Comparison of ENCODE assay signal across 8 mouse cellular contexts in the genomic region with DNA sequence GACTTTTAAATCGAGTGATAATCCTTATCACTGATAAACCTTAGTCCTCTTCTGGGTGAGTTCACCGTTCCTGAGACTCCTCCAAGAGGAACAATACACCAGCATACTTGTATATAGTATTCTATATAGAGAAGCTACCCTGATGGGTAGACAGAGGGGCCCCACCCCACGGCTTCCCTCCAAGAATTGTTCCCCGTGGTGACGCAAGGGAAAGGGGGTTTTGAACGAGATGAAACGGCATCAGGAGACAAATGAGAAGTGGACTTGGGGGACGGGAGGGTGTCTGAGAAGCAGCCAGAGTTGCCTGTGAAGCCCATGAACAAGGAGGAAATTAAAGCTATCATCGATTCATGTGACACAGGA. TPM values are rescaled to one million over a fixed set of nuclear protein-coding genes. Genes with fewer than 3 reads are reported as not detected.
DNase-seq lines count a peak whose midpoint lies in the region; ATAC-seq and TF ChIP-seq lines count a peak whose summit lies in the region.

No protein-coding gene starts in this region.

- no peak for DNase-seq in kidney, adult 2 months
- DNase-seq in kidney, adult 9 months, result no peak
- peak; percentile 64 for DNase-seq in MEL-GATA-1-ER (ENCODE audit: extremely low read depth, low read depth)
- DNase-seq in forebrain, embryonic 11.5 days (ENCODE audit: low spot score), result no peak
- no peak for DNase-seq in left cerebral cortex, adult 8-10 months (ENCODE audit: low spot score in 2 of 2)
- no peak for DNase-seq in gastrocnemius, postnatal 25 days

- H3K9me3 ChIP-seq in forebrain, embryonic 11.5 days (ENCODE audit: control insufficient read depth, low read length), result no peaks in the 10 kb centered on the region
- H3K9me3 ChIP-seq in kidney, embryonic 16.5 days (ENCODE audit: low read length), result no peaks in the 10 kb centered on the region
- no peaks in the 10 kb centered on the region for H3K9me3 ChIP-seq in midbrain, embryonic 13.5 days

- TF ChIP-seq POLR2A in kidney, adult 2 months (IDR thresholded peaks at IDR 0.05; ENCODE audit: low read depth, low read length), result no peak

- peak overlapping the region; percentile 49 for H3K4me2 ChIP-seq in forebrain, embryonic 11.5 days (ENCODE audit: low read depth, low read length, severe bottlenecking)
- peak overlapping the region; percentile 77 for H3K4me2 ChIP-seq in kidney, embryonic 16.5 days (replicated peaks; ENCODE audit: low read depth, low read length)
- peak overlapping the region; percentile 67 for H3K4me2 ChIP-seq in midbrain, embryonic 13.5 days (replicated peaks)

- no peaks in the 10 kb centered on the region for H3K27me3 ChIP-seq in kidney, adult 2 months (replicated peaks; ENCODE audit: control insufficient read depth, insufficient read depth, low read length)
- H3K27me3 ChIP-seq in forebrain, embryonic 11.5 days (ENCODE audit: control insufficient read depth, insufficient read depth, low read length), result peaks cover 10% of the 10 kb centered on the region
- H3K27me3 ChIP-seq in kidney, embryonic 16.5 days (ENCODE audit: insufficient read depth, low read length), result peaks cover 12% of the 10 kb centered on the region
- peaks cover 23% of the 10 kb centered on the region for H3K27me3 ChIP-seq in midbrain, embryonic 13.5 days

- no peak for TF ChIP-seq CTCF in kidney, adult 2 months (conservative IDR thresholded peaks at IDR 0.05; ENCODE audit: insufficient read depth, insufficient read length, low read depth, low read length)

- peaks cover 13% of the 10 kb centered on the region; the same call in 1 of the 2 replicates for H3K4me1 ChIP-seq in kidney, adult 2 months (ENCODE audit: control insufficient read depth, insufficient read depth, low read length)
- H3K4me1 ChIP-seq in forebrain, embryonic 11.5 days (replicated peaks; ENCODE audit: control insufficient read depth, insufficient read depth, low read length), result 0 out of 2 replicates have a peak, but pooled peaks cover 6% of the 10 kb centered on the region
- peaks cover 20% of the 10 kb centered on the region for H3K4me1 ChIP-seq in kidney, embryonic 16.5 days (ENCODE audit: insufficient read depth, low read length)
- H3K4me1 ChIP-seq in midbrain, embryonic 13.5 days (replicated peaks), result peaks cover 26% of the 10 kb centered on the region

- H3K4me3 ChIP-seq in kidney, adult 2 months (ENCODE audit: insufficient read depth, low read depth, low read length), result peak overlapping the region; percentile 87
- peak overlapping the region; percentile 98 for H3K4me3 ChIP-seq in forebrain, embryonic 11.5 days (ENCODE audit: low read depth, low read length)
- peak overlapping the region; percentile 93 for H3K4me3 ChIP-seq in kidney, embryonic 16.5 days (ENCODE audit: low read length)
- peak overlapping the region; percentile 93 for H3K4me3 ChIP-seq in midbrain, embryonic 13.5 days (replicated peaks)

- peak overlapping the region; percentile 68 for H3K27ac ChIP-seq in kidney, adult 2 months (ENCODE audit: insufficient read depth, low read depth, low read length)
- H3K27ac ChIP-seq in forebrain, embryonic 11.5 days (ENCODE audit: low read depth, low read length), result no peak overlapping the region
- no peak overlapping the region for H3K27ac ChIP-seq in kidney, embryonic 16.5 days (ENCODE audit: low read length)
- H3K27ac ChIP-seq in midbrain, embryonic 13.5 days, result no peak overlapping the region

- peak overlapping the region; percentile 9 for H3K9ac ChIP-seq in forebrain, embryonic 11.5 days (ENCODE audit: low read length)
- H3K9ac ChIP-seq in kidney, embryonic 16.5 days (replicated peaks; ENCODE audit: low read length), result peak overlapping the region; percentile 97
- H3K9ac ChIP-seq in midbrain, embryonic 13.5 days (replicated peaks), result peak overlapping the region; percentile 47; the same call in 1 of the 2 replicates

- WGBS in kidney, adult 2 months, result 4% methylated on average over 9 of the region's 9 CpGs
- 11% methylated on average over 9 of the region's 9 CpGs for WGBS in forebrain, embryonic 11.5 days
- WGBS in kidney, embryonic 16.5 days, result 9% methylated on average over 9 of the region's 9 CpGs
- WGBS in midbrain, embryonic 13.5 days, result 13% methylated on average over 9 of the region's 9 CpGs

- peak; percentile 77 for ATAC-seq in forebrain, embryonic 11.5 days (replicated peaks; ENCODE audit: low FRiP score)
- ATAC-seq in kidney, embryonic 16.5 days (ENCODE audit: low FRiP score, low TSS enrichment), result peak; percentile 76
- ATAC-seq in midbrain, embryonic 13.5 days, result peak; percentile 83

- H3K36me3 ChIP-seq in kidney, adult 2 months (ENCODE audit: control insufficient read depth, insufficient read depth, low read length), result no peaks in the 10 kb centered on the region
- no peaks in the 10 kb centered on the region; the same call in 1 of the 2 replicates for H3K36me3 ChIP-seq in forebrain, embryonic 11.5 days (ENCODE audit: control insufficient read depth, insufficient read depth, low read length)
- H3K36me3 ChIP-seq in kidney, embryonic 16.5 days (ENCODE audit: insufficient read depth, low read length), result peaks cover 10% of the 10 kb centered on the region
- peaks cover 5% of the 10 kb centered on the region for H3K36me3 ChIP-seq in midbrain, embryonic 13.5 days

RNA-seq across cellular contexts. Expression of a gene that starts 0.3 kb away (rescaled TPM):
- 7.5 and 8.0 TPM in 2 replicates for polyA plus RNA-seq in kidney, adult 2 months (2012; rRNA removed)
- polyA plus RNA-seq in forebrain, embryonic 11.5 days (2014; fragmentation: Nextera tagmentation; extraction: Ambion mirVana), result 0.63 and 0.79 TPM in 2 replicates
- 2.4 and 3.3 TPM in 2 replicates for polyA plus RNA-seq in kidney, embryonic 16.5 days (2015; fragmentation: Nextera tagmentation; extraction: Ambion mirVana)
- 1.7 and 2.2 TPM in 2 replicates for polyA plus RNA-seq in midbrain, embryonic 13.5 days (2015; fragmentation: Nextera tagmentation; extraction: Ambion mirVana)
- total RNA-seq in left cerebral cortex, adult 8-10 months (2022), result 10 to 100 TPM; 22.8 to 28.3 (median 26.8) TPM
- total RNA-seq in gastrocnemius, postnatal 25 days (2021), result 1 to 10 TPM; 1.0 to 1.2 TPM

RNA-seq across cellular contexts. Expression of a gene that starts 0.3 kb away (rescaled TPM):
- polyA plus RNA-seq in kidney, adult 2 months (2012; rRNA removed), result 9.7 and 12.7 TPM in 2 replicates
- 132 and 147 TPM in 2 replicates for polyA plus RNA-seq in forebrain, embryonic 11.5 days (2014; fragmentation: Nextera tagmentation; extraction: Ambion mirVana)
- polyA plus RNA-seq in kidney, embryonic 16.5 days (2015; fragmentation: Nextera tagmentation; extraction: Ambion mirVana), result 98.6 and 99.2 TPM in 2 replicates
- polyA plus RNA-seq in midbrain, embryonic 13.5 days (2015; fragmentation: Nextera tagmentation; extraction: Ambion mirVana), result 107 and 117 TPM in 2 replicates
- 10 to 100 TPM; 48.5 to 59.2 (median 55.1) TPM for total RNA-seq in left cerebral cortex, adult 8-10 months (2022)
- 10 to 100 TPM; 19.7 to 22.8 TPM for total RNA-seq in gastrocnemius, postnatal 25 days (2021)

RNA-seq across cellular contexts. Expression of a gene that starts 25.1 kb away (rescaled TPM):
- polyA plus RNA-seq in kidney, adult 2 months (2012; rRNA removed), result 0.05 TPM in 1 of 2 replicates, not detected in the other
- 0.15 and 0.17 TPM in 2 replicates for polyA plus RNA-seq in forebrain, embryonic 11.5 days (2014; fragmentation: Nextera tagmentation; extraction: Ambion mirVana)
- polyA plus RNA-seq in kidney, embryonic 16.5 days (2015; fragmentation: Nextera tagmentation; extraction: Ambion mirVana), result 0.36 and 0.44 TPM in 2 replicates
- polyA plus RNA-seq in midbrain, embryonic 13.5 days (2015; fragmentation: Nextera tagmentation; extraction: Ambion mirVana), result 0.18 and 0.27 TPM in 2 replicates
- total RNA-seq in left cerebral cortex, adult 8-10 months (2022), result 1 to 10 TPM; 1.8 to 2.4 (median 2.1) TPM
- total RNA-seq in gastrocnemius, postnatal 25 days (2021), result under 1 TPM in 1 of 2 experiments, not detected in 1; 0.10 TPM

RNA-seq across cellular contexts. Expression of a gene that starts 56.5 kb away (rescaled TPM):
- 25.7 and 29.2 TPM in 2 replicates for polyA plus RNA-seq in kidney, adult 2 months (2012; rRNA removed)
- polyA plus RNA-seq in forebrain, embryonic 11.5 days (2014; fragmentation: Nextera tagmentation; extraction: Ambion mirVana), result 16.5 and 18.7 TPM in 2 replicates
- polyA plus RNA-seq in kidney, embryonic 16.5 days (2015; fragmentation: Nextera tagmentation; extraction: Ambion mirVana), result 19.2 and 20.3 TPM in 2 replicates
- 17.4 and 19.8 TPM in 2 replicates for polyA plus RNA-seq in midbrain, embryonic 13.5 days (2015; fragmentation: Nextera tagmentation; extraction: Ambion mirVana)
- 10 to 100 TPM in 3 of 4 experiments, 1 to 10 TPM in 1; 9.0 to 11.6 (median 10.4) TPM for total RNA-seq in left cerebral cortex, adult 8-10 months (2022)
- 1 to 10 TPM; 2.8 to 2.9 TPM for total RNA-seq in gastrocnemius, postnatal 25 days (2021)

Comparison
In these comparisons a context has a peak if more than half of its experiments do, and no peak if none do; other contexts are left out.
1. H3K9ac ChIP-seq: peak in every context shown above with its lines; median percentile 97 in kidney, embryonic 16.5 days; 47 in midbrain, embryonic 13.5 days; 9 in forebrain, embryonic 11.5 days.